Mouse (Mus musculus) intestine, embryonic 16.5 days (tissue): Measurements from ENCODE around the gene Spaca6. TPM values are rescaled to one million over a fixed set of nuclear protein-coding genes. Genes with fewer than 3 reads are reported as not detected.

Experiments used
- ATAC-seq: fragments of 200-750 bp; cut with Nextera tagmentation; 2 replicates; pipeline ENCODE4 v1.8.0; 2017; ENCODE audit warnings: moderate TSS enrichment, moderate library complexity
- H3K27ac ChIP-seq: fragments of 300-500 bp; sonication (generic); 2 replicates; pipeline ENCODE4 v1.5.1; 2014; ENCODE audit warnings: mild to moderate bottlenecking, low read length
- H3K27me3 ChIP-seq: fragments of 300-500 bp; sonication (generic); replicated peaks from 2 replicates; pipeline ENCODE4 v1.6.1; 2014; ENCODE audit warnings: low read length, control low read depth, mixed read lengths; ENCODE audit not compliant: control insufficient read depth, insufficient read depth
- H3K36me3 ChIP-seq: fragments of 300-500 bp; sonication (generic); 2 replicates; pipeline ENCODE4 v1.6.1; 2014; ENCODE audit warnings: low read length, control low read depth; ENCODE audit not compliant: control insufficient read depth, insufficient read depth
- H3K4me1 ChIP-seq: fragments of 300-500 bp; sonication (generic); 2 replicates; pipeline ENCODE4 v1.6.1; 2014; ENCODE audit warnings: low read length, control low read depth, mixed read lengths; ENCODE audit not compliant: control insufficient read depth, insufficient read depth
- H3K4me2 ChIP-seq: fragments of 300-500 bp; sonication (generic); 2 replicates; pipeline ENCODE4 v1.6.1; 2014; ENCODE audit warnings: low read depth, low read length, control low read depth
- H3K4me3 ChIP-seq: fragments of 300-500 bp; sonication (generic); 2 replicates; pipeline ENCODE4 v1.5.1; 2014; ENCODE audit warnings: mild to moderate bottlenecking, low read length
- H3K9ac ChIP-seq: fragments of 300-500 bp; sonication (generic); 2 replicates; pipeline ENCODE4 v1.6.1; 2014; ENCODE audit warnings: low read depth, low read length
- H3K9me3 ChIP-seq: fragments of 300-500 bp; sonication (generic); 2 replicates; pipeline ENCODE4 v1.6.1; 2016; ENCODE audit warnings: low read length, control low read depth; ENCODE audit not compliant: control insufficient read depth
- WGBS: fragments of 180-500 bp; shearing (Covaris S2); extraction: QIAGEN DNeasy Blood & Tissue Kit; methylation state at CpG from one replicate; pipeline ENCODE4 v1.1.7; 2014; 5-methylcytosine and 5-hydroxymethylcytosine counted together
- polyA plus RNA-seq: library from polyadenylated mRNA; unstranded; fragments of >200 nt; fragmentation: Nextera tagmentation; extraction: Ambion mirVana; gene quantifications from 2 replicates; pipeline ENCODE4 v1.2.1, GENCODE M21; 2015

Spaca6 gene
- polyA plus RNA-seq, 1 experiment from 2014 or later = 14.5 TPM

DNA sequence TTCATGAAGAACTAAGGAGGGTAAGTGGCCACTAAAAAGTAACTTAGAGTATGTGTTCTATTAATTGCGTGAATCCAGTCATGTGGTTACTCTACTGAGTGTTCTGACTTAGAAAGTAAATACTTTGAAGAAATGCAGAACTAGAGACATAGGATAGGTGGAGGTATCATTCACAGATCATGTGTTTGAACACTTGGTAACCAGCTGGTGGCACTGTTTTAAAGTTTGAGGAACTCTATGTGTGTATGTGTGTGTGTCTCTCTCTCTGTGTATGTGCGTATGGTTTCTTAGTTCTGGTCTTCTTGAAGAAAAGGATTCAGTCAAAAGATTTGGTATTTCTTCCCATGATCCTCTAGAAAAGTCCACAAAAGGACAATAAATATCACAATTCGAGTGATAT is 33.2 kb downstream of the Spaca6 start:
- Histone ChIP-seq H3K27me3 (no peaks in the 10 kb centered on the region), H3K4me2 (no peak overlapping the region), H3K9me3 (no peaks in the 10 kb centered on the region), H3K4me3 (no peak overlapping the region), H3K36me3 (no peaks in the 10 kb centered on the region), H3K4me1 (no peaks in the 10 kb centered on the region), H3K27ac (no peak overlapping the region), H3K9ac (no peak overlapping the region)
- WGBS = 89% methylated on average over 3 of the region's 3 CpGs
- ATAC-seq = no peak

DNA sequence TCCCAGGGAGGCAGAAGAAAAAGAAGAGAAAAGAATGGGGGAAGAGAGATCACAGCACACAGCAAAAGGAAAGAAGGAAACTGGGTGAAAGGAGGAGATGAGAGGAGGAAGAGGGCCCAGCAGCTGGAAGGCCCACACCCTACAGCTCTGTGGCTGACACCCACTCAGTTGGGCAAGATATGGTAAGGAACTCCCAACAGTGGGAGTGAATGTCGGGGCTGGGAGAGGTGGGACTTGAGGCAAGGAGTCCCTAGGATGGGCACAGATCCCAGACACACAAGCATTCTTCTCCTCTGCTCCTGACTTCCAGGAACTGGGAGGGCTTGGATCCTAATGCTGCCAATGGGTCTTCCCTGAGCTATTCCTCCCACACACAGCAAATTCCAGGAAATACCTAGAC is 35.4 kb downstream of the Spaca6 start:
- Histone ChIP-seq H3K9ac (no peak overlapping the region), H3K27me3 (no peaks in the 10 kb centered on the region), H3K9me3 (no peaks in the 10 kb centered on the region), H3K27ac (no peak overlapping the region), H3K4me2 (no peak overlapping the region), H3K4me1 (no peaks in the 10 kb centered on the region), H3K4me3 (no peak overlapping the region), H3K36me3 (no peaks in the 10 kb centered on the region)
- no peak for ATAC-seq
- 70% methylated on average over 1 of the region's 1 CpGs for WGBS

DNA sequence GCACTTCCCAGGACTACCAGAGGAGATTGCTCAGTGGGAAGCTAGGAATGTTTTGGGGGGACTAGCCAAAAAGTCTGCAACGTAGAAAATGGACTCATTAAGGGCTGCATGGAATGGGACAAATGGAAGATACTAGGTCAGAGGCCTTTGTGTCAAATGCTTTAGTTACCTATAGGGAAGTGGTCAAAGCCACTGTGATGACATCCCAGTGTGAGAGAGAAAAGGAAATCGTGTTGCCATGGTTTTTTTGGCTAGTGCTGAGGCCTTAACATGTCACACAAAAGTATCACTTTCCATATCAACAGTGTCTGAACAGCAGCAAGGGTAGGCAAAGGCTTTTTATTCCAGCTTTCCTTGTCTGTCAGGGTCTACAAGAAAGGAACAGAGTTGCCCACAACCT is 38.2 kb downstream of the Spaca6 start:
- no peak overlapping the region for H3K4me3 ChIP-seq
- H3K4me2 ChIP-seq = no peak overlapping the region
- no peak for ATAC-seq
- H3K27me3 ChIP-seq = no peaks in the 10 kb centered on the region
- no peak overlapping the region for H3K27ac ChIP-seq
- no peaks in the 10 kb centered on the region for H3K9me3 ChIP-seq
- no peak overlapping the region for H3K9ac ChIP-seq
- 47% methylated on average over 2 of the region's 2 CpGs for WGBS
- H3K36me3 ChIP-seq = no peaks in the 10 kb centered on the region
- no peaks in the 10 kb centered on the region for H3K4me1 ChIP-seq

DNA sequence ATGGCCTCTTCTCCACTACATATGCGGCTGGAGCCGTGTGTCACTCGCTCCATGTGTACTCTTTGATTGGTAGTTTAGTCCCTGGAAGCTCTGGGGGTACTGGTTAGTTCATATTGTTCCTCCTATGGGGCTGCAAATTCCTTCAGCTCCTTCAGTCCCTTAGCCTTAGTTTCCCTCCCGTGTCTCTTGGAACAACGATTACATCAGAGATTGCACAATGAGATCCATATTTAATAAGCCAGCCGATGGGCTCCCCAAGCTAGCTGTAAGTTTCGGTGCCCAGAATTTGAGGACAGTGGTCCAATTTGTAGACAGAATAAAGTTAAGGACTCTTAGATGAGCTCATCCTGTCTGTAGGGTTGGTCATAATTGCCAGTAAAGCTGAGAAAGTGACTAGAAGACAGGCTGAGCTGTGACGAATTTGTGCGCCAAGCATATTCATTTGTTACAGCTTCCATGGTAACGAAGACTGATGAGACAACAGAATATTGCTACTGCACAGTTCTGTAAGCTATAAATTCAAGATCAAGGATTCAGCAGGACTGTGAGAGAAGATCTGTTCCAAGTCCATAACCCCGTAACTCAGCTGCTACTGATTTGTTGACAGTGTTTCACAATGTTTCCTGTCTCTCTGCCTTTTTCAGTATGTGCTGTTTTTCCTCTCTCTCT is 40.0 kb downstream of the Spaca6 start:
- Histone ChIP-seq H3K4me2 (no peak overlapping the region), H3K36me3 (no peaks in the 10 kb centered on the region), H3K27ac (no peak overlapping the region), H3K4me1 (no peaks in the 10 kb centered on the region), H3K4me3 (no peak overlapping the region), H3K9me3 (no peaks in the 10 kb centered on the region), H3K9ac (no peak overlapping the region), H3K27me3 (no peaks in the 10 kb centered on the region)
- 88% methylated on average over 11 of the region's 11 CpGs for WGBS
- ATAC-seq = no peak

DNA sequence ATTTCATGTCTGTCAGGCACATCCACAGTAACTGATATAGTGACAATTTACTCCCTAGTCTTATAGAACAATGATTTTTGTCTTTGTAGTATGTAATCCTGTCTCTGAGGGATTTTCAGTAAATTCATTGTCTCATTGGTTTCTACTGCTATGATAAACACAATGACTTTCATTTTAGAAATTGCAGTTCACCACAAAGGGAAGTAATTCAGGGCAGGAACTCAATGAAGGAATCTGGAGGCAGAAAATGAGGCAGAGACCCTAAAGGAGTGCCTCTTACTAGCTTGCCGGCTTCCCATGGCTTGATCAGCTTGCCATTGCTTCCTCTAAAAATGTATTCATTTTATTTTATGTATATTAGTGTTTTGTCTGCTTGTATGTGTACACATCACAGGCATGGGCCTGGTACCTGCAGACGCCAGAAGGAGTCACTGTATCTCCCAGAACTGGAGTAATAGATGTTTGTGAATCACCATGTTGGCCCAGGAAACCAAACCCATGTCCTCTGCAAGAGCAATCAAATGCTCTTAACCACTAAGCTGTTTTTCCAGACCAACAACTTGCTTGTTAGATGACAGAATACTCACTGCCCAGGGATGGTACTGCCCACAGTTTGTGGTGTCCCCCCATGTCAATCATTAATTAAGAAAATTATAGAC is 44.1 kb downstream of the Spaca6 start:
- no peaks in the 10 kb centered on the region for H3K9me3 ChIP-seq
- ATAC-seq = no peak
- no peak overlapping the region for H3K4me3 ChIP-seq
- no peaks in the 10 kb centered on the region for H3K27me3 ChIP-seq
- no peak overlapping the region for H3K27ac ChIP-seq
- no peak overlapping the region for H3K9ac ChIP-seq
- WGBS = 69% methylated on average over 2 of the region's 2 CpGs
- H3K4me1 ChIP-seq = no peaks in the 10 kb centered on the region
- no peak overlapping the region for H3K4me2 ChIP-seq
- no peaks in the 10 kb centered on the region for H3K36me3 ChIP-seq

DNA sequence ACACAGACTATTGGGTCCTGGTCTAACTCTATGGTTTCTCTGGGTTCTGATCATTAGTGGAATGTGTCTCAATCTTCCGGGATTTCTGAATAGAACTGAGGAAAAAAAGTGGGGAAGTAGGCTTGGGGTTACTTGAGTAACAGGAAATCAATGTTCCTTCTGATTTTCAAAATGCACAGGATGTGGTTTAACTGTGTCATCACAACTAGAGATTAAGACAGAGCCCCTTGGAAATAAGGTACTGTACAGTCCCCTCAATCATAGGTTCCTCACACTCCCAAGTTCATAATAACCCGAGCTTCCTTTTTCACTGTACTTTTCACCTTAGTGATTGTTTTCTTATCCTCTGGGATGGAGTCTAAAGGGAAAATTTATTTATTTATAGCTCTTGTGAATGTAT is 44.7 kb downstream of the Spaca6 start:
- no peaks in the 10 kb centered on the region for H3K36me3 ChIP-seq
- no peak overlapping the region for H3K4me3 ChIP-seq
- no peak for ATAC-seq
- H3K27me3 ChIP-seq = no peaks in the 10 kb centered on the region
- H3K9ac ChIP-seq = no peak overlapping the region
- H3K4me2 ChIP-seq = no peak overlapping the region
- WGBS = 81% methylated on average over 2 of the region's 2 CpGs
- no peaks in the 10 kb centered on the region for H3K4me1 ChIP-seq
- H3K27ac ChIP-seq = no peak overlapping the region
- no peaks in the 10 kb centered on the region for H3K9me3 ChIP-seq

DNA sequence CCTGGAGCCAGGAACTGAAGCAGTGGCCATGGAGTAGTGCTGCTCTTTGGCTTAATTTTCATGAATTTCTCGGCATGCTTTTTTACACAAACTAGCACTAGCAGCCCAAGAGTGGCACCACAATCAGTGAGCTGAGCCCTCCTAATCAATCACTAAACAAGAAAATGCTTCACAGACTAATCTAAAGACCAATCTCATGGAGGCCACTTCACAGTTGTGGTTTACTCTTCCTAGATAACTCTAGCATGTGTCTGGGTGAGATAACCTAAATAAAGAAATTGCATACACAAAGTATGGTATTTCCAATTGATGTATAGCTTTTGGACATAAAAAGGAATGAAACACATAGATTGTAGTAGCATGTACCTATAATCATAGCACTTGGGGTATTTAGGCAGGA is 52.4 kb downstream of the Spaca6 start:
- Histone ChIP-seq H3K27ac (no peak overlapping the region), H3K4me3 (no peak overlapping the region), H3K4me1 (no peaks in the 10 kb centered on the region), H3K27me3 (no peaks in the 10 kb centered on the region), H3K36me3 (no peaks in the 10 kb centered on the region), H3K9me3 (no peaks in the 10 kb centered on the region), H3K9ac (no peak overlapping the region), H3K4me2 (no peak overlapping the region)
- 90% methylated on average over 1 of the region's 1 CpGs for WGBS
- no peak for ATAC-seq

DNA sequence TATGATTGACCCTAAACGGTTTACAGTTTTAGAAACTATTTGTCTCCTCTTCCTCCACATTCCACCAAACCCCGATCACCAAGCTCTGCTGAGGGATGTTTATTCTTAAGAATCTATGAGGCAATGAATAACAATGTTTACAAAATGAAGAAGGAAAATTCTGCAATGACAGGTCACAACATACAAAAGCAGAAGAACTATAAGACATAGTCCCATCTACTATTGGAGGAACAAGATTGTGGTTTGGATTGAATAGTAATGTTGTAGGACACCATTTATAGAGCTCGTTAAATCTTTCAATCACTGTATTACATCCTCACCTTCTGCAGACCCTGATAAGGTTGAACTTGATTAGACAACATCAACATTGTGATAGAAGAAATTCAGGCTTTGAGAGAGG is 55.7 kb downstream of the Spaca6 start:
- Histone ChIP-seq H3K27me3 (no peaks in the 10 kb centered on the region), H3K4me2 (no peak overlapping the region), H3K9ac (no peak overlapping the region), H3K36me3 (no peaks in the 10 kb centered on the region), H3K27ac (no peak overlapping the region), H3K9me3 (no peaks in the 10 kb centered on the region), H3K4me1 (no peaks in the 10 kb centered on the region), H3K4me3 (no peak overlapping the region)
- 70% methylated on average over 3 of the region's 3 CpGs for WGBS
- ATAC-seq = no peak

DNA sequence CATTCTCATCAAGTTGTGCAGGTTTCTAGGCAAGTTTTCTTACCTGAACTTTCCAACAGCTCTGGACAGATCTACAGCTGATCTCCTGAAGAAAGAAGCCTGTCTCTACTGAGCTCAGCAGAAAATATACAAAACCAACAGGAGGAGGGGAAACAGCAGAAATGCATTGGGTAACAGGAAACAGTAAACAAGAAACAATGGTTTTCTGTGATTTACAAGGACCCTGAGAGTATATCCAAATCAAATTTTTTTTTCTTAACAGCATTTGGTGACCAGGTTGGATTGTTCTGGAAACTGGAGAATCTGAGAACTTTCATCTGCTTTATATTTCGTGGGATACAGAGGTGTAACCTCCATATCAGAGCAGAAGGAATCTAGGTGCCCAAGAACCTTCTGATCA is 56.9 kb downstream of the Spaca6 start, which contains the start of gene Fpr1:
TSS of gene Fpr1 (minus strand) at position 101 of the 400 bp plus-strand sequence.
- Histone ChIP-seq H3K27me3 (no peaks in the 10 kb centered on the region), H3K9ac (no peak within 1 kb of the TSS), H3K9me3 (no peaks in the 10 kb centered on the region), H3K4me1 (no peaks in the 10 kb centered on the region), H3K4me2 (no peak within 1 kb of the TSS), H3K27ac (no peak within 1 kb of the TSS), H3K4me3 (no peak within 1 kb of the TSS), H3K36me3 (no peaks in the 10 kb centered on the region)
- ATAC-seq = no peak
- WGBS = 68% methylated on average over 1 of the region's 1 CpGs
